Mouse (Mus musculus): Measurements from ENCODE around the gene Rgs6. TPM values are rescaled to one million over a fixed set of nuclear protein-coding genes. Genes with fewer than 3 reads are reported as not detected.
A peak's percentile ranks its signal among the peaks of the same experiment; 100 is the strongest.

Rgs6 gene
- polyA plus RNA-seq, 1 experiment from 2014 or later = 16.7 TPM

GRCm38 (mm10) chr12:83055690-83056089 is 467.6 kb downstream of the Rgs6 start:
- ATAC-seq = no peak
- no peaks in the 10 kb centered on the region for H3K27me3 ChIP-seq (replicated peaks; ENCODE audit: control insufficient read depth, insufficient read depth, low read length)
- no peaks in the 10 kb centered on the region for H3K36me3 ChIP-seq (ENCODE audit: control insufficient read depth, insufficient read depth)
- H3K4me1 ChIP-seq (replicated peaks; ENCODE audit: control insufficient read depth, insufficient read depth, low read length) = no peaks in the 10 kb centered on the region
- H3K4me2 ChIP-seq (ENCODE audit: low read length) = no peak overlapping the region
- H3K9me3 ChIP-seq (ENCODE audit: control insufficient read depth, low read length) = no peaks in the 10 kb centered on the region
- H3K9ac ChIP-seq (replicated peaks; ENCODE audit: low read depth, low read length) = no peak overlapping the region
- no peak overlapping the region for H3K27ac ChIP-seq (ENCODE audit: low read length)
- WGBS = 87% methylated on average over 5 of the region's 5 CpGs
- no peak overlapping the region for H3K4me3 ChIP-seq (replicated peaks; ENCODE audit: low read length)

- Histone ChIP-seq H3K27ac (ENCODE audit: low read length) (no peak overlapping the region), H3K4me3 (replicated peaks; ENCODE audit: low read length) (no peak overlapping the region), H3K36me3 (ENCODE audit: control insufficient read depth, insufficient read depth) (no peaks in the 10 kb centered on the region), H3K9ac (replicated peaks; ENCODE audit: low read depth, low read length) (no peak overlapping the region), H3K4me2 (ENCODE audit: low read length) (no peak overlapping the region), H3K9me3 (ENCODE audit: control insufficient read depth, low read length) (no peaks in the 10 kb centered on the region), H3K27me3 (replicated peaks; ENCODE audit: control insufficient read depth, insufficient read depth, low read length) (no peaks in the 10 kb centered on the region), H3K4me1 (replicated peaks; ENCODE audit: control insufficient read depth, insufficient read depth, low read length) (no peaks in the 10 kb centered on the region)
- WGBS = 84% methylated on average over 6 of the region's 6 CpGs
- no peak for ATAC-seq
These were observed 478.3 kb downstream of the Rgs6 start for GRCm38 (mm10) chr12:83066426-83066825.

- no peak overlapping the region for H3K4me3 ChIP-seq (replicated peaks; ENCODE audit: low read length)
- no peak overlapping the region for H3K27ac ChIP-seq (ENCODE audit: low read length)
- no peaks in the 10 kb centered on the region for H3K27me3 ChIP-seq (replicated peaks; ENCODE audit: control insufficient read depth, insufficient read depth, low read length)
- H3K9me3 ChIP-seq (ENCODE audit: control insufficient read depth, low read length) = no peaks in the 10 kb centered on the region
- H3K9ac ChIP-seq (replicated peaks; ENCODE audit: low read depth, low read length) = no peak overlapping the region
- peaks cover 10% of the 10 kb centered on the region for H3K4me1 ChIP-seq (replicated peaks; ENCODE audit: control insufficient read depth, insufficient read depth, low read length)
- WGBS = 82% methylated on average over 5 of the region's 5 CpGs
- no peaks in the 10 kb centered on the region for H3K36me3 ChIP-seq (ENCODE audit: control insufficient read depth, insufficient read depth)
- no peak for ATAC-seq
- H3K4me2 ChIP-seq (ENCODE audit: low read length) = no peak overlapping the region
These were observed 482.8 kb downstream of the Rgs6 start for GRCm38 (mm10) chr12:83070848-83071247.

GRCm38 (mm10) chr12:83072181-83072887 is 484.2 kb downstream of the Rgs6 start:
- no peak overlapping the region for H3K4me3 ChIP-seq (replicated peaks; ENCODE audit: low read length)
- H3K4me1 ChIP-seq (replicated peaks; ENCODE audit: control insufficient read depth, insufficient read depth, low read length) = peaks cover 10% of the 10 kb centered on the region
- 42% methylated on average over 3 of the region's 3 CpGs for WGBS
- no peak for ATAC-seq
- no peaks in the 10 kb centered on the region for H3K9me3 ChIP-seq (ENCODE audit: control insufficient read depth, low read length)
- no peak overlapping the region for H3K4me2 ChIP-seq (ENCODE audit: low read length)
- H3K36me3 ChIP-seq (ENCODE audit: control insufficient read depth, insufficient read depth) = no peaks in the 10 kb centered on the region
- H3K27me3 ChIP-seq (replicated peaks; ENCODE audit: control insufficient read depth, insufficient read depth, low read length) = no peaks in the 10 kb centered on the region
- no peak overlapping the region for H3K9ac ChIP-seq (replicated peaks; ENCODE audit: low read depth, low read length)
- no peak overlapping the region for H3K27ac ChIP-seq (ENCODE audit: low read length)

GRCm38 (mm10) chr12:83072951-83073878 is 485.1 kb downstream of the Rgs6 start:
- ATAC-seq = peak; percentile 98
- Histone ChIP-seq H3K9me3 (ENCODE audit: control insufficient read depth, low read length) (no peaks in the 10 kb centered on the region), H3K4me1 (replicated peaks; ENCODE audit: control insufficient read depth, insufficient read depth, low read length) (peaks cover 10% of the 10 kb centered on the region), H3K27me3 (replicated peaks; ENCODE audit: control insufficient read depth, insufficient read depth, low read length) (no peaks in the 10 kb centered on the region), H3K27ac (ENCODE audit: low read length) (0 out of 2 replicates have a peak overlapping the region, but pooled peaks have one; percentile 10), H3K4me3 (replicated peaks; ENCODE audit: low read length) (no peak overlapping the region), H3K4me2 (ENCODE audit: low read length) (no peak overlapping the region), H3K9ac (replicated peaks; ENCODE audit: low read depth, low read length) (no peak overlapping the region), H3K36me3 (ENCODE audit: control insufficient read depth, insufficient read depth) (no peaks in the 10 kb centered on the region)
- 19% methylated on average over 13 of the region's 13 CpGs for WGBS

- no peak overlapping the region for H3K4me2 ChIP-seq (ENCODE audit: low read length)
- H3K4me3 ChIP-seq (replicated peaks; ENCODE audit: low read length) = no peak overlapping the region
- WGBS = 70% methylated on average over 6 of the region's 6 CpGs
- no peaks in the 10 kb centered on the region for H3K9me3 ChIP-seq (ENCODE audit: control insufficient read depth, low read length)
- no peaks in the 10 kb centered on the region for H3K27me3 ChIP-seq (replicated peaks; ENCODE audit: control insufficient read depth, insufficient read depth, low read length)
- H3K4me1 ChIP-seq (replicated peaks; ENCODE audit: control insufficient read depth, insufficient read depth, low read length) = peaks cover 10% of the 10 kb centered on the region
- ATAC-seq = no peak
- no peaks in the 10 kb centered on the region for H3K36me3 ChIP-seq (ENCODE audit: control insufficient read depth, insufficient read depth)
- no peak overlapping the region for H3K9ac ChIP-seq (replicated peaks; ENCODE audit: low read depth, low read length)
- no peak overlapping the region for H3K27ac ChIP-seq (ENCODE audit: low read length)
These were observed 485.8 kb downstream of the Rgs6 start for GRCm38 (mm10) chr12:83073879-83074368.

- H3K9ac ChIP-seq (replicated peaks; ENCODE audit: low read depth, low read length) = no peak overlapping the region
- H3K9me3 ChIP-seq (ENCODE audit: control insufficient read depth, low read length) = no peaks in the 10 kb centered on the region
- ATAC-seq = no peak
- WGBS = 94% methylated on average over 3 of the region's 3 CpGs
- H3K27ac ChIP-seq (ENCODE audit: low read length) = no peak overlapping the region
- H3K36me3 ChIP-seq (ENCODE audit: control insufficient read depth, insufficient read depth) = no peaks in the 10 kb centered on the region
- H3K4me3 ChIP-seq (replicated peaks; ENCODE audit: low read length) = no peak overlapping the region
- no peaks in the 10 kb centered on the region for H3K27me3 ChIP-seq (replicated peaks; ENCODE audit: control insufficient read depth, insufficient read depth, low read length)
- no peak overlapping the region for H3K4me2 ChIP-seq (ENCODE audit: low read length)
- peaks cover 10% of the 10 kb centered on the region for H3K4me1 ChIP-seq (replicated peaks; ENCODE audit: control insufficient read depth, insufficient read depth, low read length)
These were observed 488.1 kb downstream of the Rgs6 start for GRCm38 (mm10) chr12:83076179-83076578.

GRCm38 (mm10) chr12:83077486-83077885 is 489.4 kb downstream of the Rgs6 start:
- H3K9ac ChIP-seq (replicated peaks; ENCODE audit: low read depth, low read length) = no peak overlapping the region
- no peaks in the 10 kb centered on the region for H3K27me3 ChIP-seq (replicated peaks; ENCODE audit: control insufficient read depth, insufficient read depth, low read length)
- no peak overlapping the region for H3K4me3 ChIP-seq (replicated peaks; ENCODE audit: low read length)
- H3K4me2 ChIP-seq (ENCODE audit: low read length) = no peak overlapping the region
- 92% methylated on average over 2 of the region's 2 CpGs for WGBS
- H3K27ac ChIP-seq (ENCODE audit: low read length) = no peak overlapping the region
- H3K36me3 ChIP-seq (ENCODE audit: control insufficient read depth, insufficient read depth) = no peaks in the 10 kb centered on the region
- ATAC-seq = no peak
- H3K4me1 ChIP-seq (replicated peaks; ENCODE audit: control insufficient read depth, insufficient read depth, low read length) = peaks cover 10% of the 10 kb centered on the region
- no peaks in the 10 kb centered on the region for H3K9me3 ChIP-seq (ENCODE audit: control insufficient read depth, low read length)

- Histone ChIP-seq H3K27me3 (replicated peaks; ENCODE audit: control insufficient read depth, insufficient read depth, low read length) (no peaks in the 10 kb centered on the region), H3K4me3 (replicated peaks; ENCODE audit: low read length) (no peak overlapping the region), H3K9ac (replicated peaks; ENCODE audit: low read depth, low read length) (no peak overlapping the region), H3K36me3 (ENCODE audit: control insufficient read depth, insufficient read depth) (no peaks in the 10 kb centered on the region), H3K27ac (ENCODE audit: low read length) (no peak overlapping the region), H3K4me2 (ENCODE audit: low read length) (no peak overlapping the region), H3K9me3 (ENCODE audit: control insufficient read depth, low read length) (no peaks in the 10 kb centered on the region), H3K4me1 (replicated peaks; ENCODE audit: control insufficient read depth, insufficient read depth, low read length) (no peaks in the 10 kb centered on the region)
- WGBS = 82% methylated on average over 3 of the region's 4 CpGs
- ATAC-seq = no peak
These were observed 495.3 kb downstream of the Rgs6 start for GRCm38 (mm10) chr12:83083427-83083826.
